Mouse (Mus musculus) cerebellum, adult 9-11 months (tissue): Measurements from ENCODE around the gene Ppp1r9a.

ENCODE experiments used
- DNase-seq: peaks from one replicate; pipeline ENCODE4 v3.0.0; 2022

Gene Ppp1r9a

DNA sequence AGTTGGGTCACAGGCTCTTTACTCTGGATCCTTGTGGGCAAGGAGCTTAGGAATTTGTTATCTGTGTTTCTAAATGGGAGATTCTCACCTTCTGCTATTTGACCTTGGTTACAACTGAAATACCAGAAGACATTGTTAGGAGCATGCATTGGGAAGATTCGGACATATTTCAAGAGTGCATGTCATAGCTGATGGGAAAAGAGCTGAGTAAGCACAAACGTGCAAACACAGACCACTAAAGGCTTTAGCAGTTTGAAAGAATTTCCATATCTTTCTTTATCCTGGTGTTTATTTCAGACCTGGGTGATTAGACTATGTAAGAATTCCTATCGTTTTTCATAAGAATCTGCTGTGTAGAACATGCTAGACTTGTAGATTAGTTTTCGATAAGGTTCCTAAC is 59.5 kb downstream of the Ppp1r9a start:
- no peak for DNase-seq

DNA sequence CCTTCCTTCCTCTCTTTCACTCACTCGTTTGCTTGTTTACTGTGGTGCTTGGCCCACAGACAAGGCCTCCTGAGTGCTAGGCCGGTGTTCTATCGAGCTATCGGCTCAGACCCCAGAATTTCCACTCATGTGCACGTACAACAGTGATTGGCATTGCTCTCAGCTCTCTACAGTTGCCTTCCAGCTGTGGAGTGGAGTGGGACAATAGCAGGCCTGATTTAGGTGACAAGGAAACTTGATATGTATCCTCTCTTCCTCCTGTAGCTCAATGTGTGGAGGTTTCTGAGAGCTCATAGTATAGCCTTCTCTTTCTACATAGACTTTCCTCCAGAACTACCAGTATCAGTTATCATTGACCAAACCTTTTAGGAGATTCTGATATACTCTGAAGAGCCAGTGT is 60.3 kb downstream of the Ppp1r9a start:
- DNase-seq: no peak

DNA sequence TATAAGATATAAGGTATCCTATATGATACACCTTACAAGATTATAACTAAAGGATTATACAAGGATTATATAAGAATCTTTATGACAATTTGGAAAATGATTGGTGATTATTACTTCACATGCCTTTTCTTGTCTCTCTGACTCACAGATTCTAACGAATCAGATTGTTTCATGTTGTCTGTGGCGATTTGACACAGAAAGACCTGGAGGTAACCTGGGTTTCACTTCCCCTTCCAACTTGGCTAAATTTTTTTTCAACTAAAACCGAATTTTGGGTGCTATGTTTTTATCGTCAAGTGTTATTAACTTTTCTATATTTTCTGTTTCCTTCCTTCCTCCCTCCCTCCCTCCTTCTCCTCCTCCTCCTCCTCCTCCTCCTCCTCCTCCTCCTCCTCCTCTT is 64.5 kb downstream of the Ppp1r9a start:
- no peak for DNase-seq

DNA sequence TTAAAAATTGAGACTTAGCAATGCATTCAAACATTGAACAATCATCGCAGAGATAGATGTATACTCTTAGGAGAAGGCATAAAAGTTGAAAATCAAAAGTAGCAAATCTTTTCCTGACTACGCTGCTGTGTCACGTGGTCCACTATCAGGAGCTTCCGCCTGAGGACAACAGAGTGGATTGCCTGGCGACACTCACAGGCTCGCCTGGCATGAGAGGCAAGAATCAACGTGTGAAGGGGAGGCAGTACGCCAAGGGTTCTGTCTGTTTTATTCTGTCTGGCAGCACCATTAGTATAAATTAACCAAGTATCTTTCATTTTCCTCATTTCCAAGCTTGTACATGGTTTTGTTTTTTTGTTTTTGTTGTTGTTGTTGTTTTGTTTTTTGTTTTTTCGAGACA is 68.5 kb downstream of the Ppp1r9a start:
- no peak for DNase-seq

DNA sequence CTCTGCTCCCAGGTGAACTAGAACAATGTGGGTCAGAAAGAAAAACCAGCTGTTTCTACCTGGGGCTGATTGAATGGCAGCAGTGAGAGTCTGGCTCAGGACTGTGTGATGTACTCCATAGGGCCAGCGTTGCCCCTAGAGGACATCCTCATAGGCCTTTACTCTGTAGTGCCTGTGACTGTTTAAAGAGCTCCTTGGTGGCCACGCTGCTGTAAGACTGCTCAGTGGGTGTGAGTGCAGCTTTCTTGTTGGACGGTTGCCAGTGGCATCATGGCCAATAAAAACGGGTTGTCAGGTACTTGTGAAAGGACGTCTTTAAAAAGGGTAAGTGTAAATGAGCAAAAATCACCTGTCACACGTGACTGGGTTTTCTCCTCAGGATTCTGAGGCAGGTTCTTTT is 70.1 kb downstream of the Ppp1r9a start:
- DNase-seq: no peak

DNA sequence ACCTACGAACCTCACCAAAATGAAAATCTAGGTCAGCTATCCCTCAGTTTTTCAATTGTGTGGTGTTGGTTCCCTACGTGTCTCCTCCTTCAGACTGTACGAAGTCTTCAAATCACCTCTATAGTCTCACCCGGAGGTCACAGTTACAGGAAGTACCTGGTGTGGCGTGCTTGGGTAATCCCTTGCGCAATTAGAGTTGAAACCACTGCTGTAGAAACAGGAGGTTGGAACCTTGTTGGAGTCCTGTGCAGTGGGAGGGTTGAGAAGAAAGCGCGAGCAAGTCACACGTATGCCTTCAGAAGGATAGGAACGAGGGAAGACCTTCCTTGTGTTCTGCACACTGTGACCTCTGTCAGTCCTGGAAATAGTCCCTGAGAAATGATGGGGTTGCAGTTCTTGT is 70.6 kb downstream of the Ppp1r9a start:
- DNase-seq: no peak

DNA sequence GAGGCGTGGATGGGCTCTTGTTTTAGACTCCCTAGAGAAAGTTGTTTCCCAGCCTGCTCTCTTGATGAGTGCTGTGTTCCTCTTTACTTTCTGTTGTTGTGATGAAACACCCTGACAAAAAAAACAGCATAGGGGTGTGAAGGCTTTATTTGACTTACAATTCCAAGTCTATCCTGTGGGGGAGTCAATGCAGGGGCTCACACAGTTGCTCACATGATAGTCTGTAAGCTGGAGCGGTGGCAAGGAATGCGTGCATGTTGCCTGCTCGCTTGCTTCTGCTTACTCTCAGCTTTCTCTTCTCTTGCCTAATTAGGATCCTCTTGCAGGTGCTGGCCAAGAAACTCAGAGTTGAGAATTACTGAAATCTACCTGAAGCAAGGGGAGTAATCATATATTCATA is 74.8 kb downstream of the Ppp1r9a start:
- no peak for DNase-seq

DNA sequence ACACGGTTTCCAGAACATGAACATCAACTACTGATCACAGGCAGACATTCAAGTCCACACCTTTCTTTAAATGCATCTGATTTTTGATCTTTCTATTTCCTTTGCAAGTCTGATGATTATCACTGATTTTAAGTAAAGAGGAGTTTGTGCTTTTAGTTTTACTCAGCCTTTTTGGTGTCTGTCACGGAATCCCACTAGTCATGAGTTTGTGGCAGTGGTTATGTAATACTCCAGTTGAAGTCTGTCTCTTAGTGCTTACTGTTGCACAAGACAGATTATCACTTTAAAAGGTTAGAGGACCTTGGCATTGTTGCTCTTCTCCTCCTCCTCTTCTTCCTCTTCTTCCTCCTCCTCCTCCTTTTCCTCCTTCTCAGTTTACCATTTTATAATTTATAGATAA is 75.5 kb downstream of the Ppp1r9a start:
- no peak for DNase-seq

DNA sequence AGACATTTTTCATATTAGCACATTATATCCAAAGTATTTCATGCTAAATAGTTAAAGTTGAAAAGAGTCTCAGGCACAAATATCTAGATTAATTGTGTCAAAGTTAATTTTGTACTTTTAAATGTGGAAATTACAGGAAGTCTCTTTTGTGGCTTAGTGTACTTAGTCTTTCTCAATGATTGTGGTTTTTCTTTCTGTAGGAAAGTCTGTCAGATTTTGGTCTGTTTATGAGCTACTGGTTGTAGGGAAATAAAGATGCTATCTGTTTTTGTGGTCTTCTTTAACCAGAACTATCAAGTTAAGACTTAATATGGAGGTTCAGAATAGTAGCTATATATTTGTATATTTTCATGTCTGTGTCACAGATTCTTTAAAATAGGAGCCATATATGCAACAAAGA is 76.2 kb downstream of the Ppp1r9a start:
- DNase-seq: no peak

DNA sequence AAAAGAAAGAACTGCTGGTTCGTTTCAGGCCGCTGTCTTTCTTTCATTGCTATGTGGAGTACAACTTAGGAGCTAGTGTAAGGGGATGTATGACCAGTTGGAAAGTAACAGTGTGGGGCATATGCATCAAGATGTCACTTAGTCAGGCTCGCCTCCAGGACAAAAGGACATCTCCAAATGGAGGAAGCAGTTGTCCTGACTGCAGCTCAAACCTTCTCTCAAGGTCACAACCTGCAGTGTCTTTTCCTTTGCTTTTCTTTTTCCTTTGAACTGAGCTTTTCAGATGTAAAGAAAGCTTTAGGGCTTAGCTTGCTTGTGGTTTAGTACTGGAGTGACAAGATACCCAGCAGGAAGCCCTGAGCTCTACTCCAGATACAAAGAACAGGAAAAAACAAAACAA is 77.4 kb downstream of the Ppp1r9a start:
- DNase-seq: no peak

DNA sequence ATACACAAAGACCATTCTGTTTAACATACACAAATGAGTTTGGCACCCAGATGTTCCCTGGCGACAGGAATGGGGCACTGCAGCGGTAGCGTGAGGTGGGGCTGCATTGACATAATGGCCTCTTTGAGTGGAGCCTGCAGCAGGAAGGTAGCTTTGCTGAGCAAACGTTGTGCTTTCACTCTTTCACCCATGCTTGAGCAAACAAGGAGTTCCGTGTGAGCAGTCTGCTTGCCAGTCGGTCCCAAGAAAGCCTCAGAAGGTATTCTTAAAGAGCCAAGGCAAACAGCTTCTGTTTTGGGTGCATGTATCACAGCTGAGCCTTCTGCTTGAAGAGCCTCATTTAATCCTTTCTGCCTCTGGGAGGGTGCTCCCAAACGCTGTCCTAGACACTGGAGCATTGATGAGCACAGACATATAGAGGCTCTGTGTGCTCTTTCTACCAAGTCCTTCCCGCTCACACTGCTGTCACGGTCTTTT is 80.0 kb downstream of the Ppp1r9a start:
- DNase-seq: no peak

DNA sequence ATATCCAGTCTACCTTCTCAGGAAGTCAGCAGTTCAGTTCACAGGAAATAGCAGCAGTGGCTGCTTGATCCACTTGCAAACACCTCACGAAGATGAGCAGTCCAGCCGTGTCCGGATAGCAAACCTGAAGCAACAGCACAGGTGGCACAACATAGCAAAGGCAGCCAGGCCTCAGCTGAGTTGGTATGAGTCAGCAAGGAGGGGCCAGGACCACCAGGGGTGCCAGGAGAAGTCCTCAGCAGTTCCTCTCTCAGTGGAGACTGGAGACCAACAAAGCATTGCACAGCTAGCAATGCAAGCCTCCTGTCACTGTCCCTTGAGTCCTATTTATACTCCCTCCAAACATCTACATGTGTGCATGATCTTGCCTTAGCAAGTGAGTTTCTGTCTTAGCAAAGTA is 83.0 kb downstream of the Ppp1r9a start:
- DNase-seq: no peak

DNA sequence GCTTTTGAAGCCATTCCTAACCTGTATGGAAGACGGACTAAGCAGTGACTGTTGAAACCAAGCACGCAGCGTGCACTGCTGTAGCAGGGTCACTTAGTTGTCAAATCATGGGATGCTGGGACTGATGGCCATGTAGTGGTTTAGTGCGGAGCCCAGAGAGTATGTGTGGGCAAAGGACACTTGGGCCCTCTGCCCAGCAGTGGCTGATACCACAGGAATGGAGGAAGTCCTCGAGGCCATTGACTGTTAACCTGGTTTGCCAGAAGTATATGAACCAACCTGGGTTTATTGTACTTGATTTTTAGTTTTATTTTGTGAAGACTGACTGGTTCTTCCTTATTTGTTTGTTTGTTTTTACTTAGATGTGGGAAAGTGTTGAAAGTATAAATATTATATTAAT is 84.4 kb downstream of the Ppp1r9a start:
- DNase-seq: no peak

DNA sequence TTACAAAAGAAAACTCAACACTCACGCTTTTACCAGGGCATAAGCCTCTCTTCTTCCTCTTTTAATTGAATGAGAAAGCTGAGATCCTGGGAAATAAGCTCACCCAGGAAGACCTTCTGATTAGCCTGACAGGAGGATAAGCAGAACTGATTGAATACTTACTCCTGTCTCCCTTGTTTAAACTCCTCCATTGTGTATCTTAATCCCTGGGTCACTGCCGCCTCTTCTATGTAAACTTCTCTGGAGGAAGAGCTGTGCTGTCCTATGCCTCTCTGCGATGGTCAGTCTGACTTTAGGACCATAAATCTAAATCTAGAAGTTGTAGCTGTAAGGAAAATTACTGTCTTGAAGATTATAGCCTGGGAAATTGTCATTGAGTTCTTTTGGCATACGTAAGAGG is 86.0 kb downstream of the Ppp1r9a start:
- no peak for DNase-seq

DNA sequence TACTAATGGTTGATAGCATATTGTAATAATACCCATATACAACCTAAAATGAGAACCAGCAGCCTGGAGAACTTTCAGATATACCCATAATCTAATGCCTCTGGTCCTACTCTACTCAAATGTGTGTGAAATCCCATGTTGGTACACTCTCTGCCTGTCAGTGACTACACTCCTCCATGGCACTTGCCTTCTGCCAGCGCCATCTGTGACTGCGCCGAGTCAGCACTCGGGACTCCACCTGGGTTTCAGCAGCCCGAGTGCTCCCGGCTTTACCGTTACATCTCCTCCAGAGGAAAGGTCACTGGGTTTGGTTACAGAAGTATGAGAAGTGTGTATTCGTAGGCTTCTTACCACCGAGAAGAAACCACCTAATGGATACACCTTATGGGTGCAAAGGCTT is 89.6 kb downstream of the Ppp1r9a start:
- DNase-seq: no peak

DNA sequence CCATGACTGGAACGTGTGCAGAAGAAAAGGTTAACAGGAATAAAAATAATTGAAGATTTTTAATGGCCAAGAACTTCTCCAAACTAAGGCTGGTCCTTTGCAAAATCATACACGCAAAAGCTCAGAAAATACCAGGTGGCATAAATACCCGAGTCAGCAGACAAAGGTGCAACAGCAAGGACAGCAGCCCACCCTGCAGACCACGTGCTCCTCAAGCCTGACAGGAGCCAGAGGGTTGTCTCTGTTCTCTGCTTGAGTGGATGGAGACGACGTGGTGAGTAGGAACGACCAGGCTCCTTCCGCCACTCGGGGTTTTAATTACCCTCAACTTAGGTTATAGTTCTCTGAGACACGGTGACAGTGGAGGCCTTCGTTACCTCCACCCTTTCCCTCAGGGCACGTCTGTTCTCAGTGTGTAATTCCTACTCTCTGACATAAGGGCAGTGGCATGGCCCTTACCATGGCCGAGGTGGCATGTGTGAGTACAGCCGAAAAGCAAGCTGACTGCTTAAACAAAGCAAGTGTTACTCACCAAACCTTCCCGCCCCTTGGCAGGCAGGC is 91.0 kb downstream of the Ppp1r9a start:
- DNase-seq: no peak

DNA sequence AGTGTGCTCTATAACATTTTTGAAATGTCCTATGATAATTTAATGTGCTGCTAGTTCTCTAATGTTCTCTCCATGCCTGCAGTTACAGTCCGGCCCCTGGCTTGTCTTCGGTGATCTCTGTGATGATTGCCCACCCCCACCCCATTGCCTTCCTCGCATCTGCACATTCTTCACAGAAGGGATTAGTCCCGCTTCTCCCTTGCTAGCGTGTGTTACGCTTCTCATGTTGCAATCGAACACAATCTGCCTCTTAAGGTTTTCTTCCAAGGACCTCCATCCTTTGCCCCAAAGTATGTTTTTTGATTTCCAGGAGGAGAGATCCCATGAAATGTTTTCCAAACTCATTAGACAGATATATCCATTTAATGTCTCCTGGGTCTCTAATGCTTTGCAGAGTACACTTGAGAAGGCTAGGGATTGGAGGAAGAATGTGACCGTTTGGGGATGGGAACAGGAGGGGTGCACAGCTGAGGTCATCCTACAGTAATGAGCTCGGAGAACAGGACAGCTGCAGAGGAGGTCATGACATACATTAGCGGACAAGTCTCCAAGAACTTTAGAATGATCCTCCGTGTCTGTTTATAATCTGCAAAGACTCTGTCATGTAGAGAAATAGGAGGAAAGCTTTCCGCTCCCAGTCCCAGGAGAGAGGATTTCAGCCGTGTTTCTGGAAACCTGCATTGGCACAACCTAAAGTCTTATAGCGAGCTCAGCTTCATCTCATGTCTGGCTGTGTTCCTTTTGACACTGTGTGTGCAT is 91.6 kb downstream of the Ppp1r9a start:
- no peak for DNase-seq

DNA sequence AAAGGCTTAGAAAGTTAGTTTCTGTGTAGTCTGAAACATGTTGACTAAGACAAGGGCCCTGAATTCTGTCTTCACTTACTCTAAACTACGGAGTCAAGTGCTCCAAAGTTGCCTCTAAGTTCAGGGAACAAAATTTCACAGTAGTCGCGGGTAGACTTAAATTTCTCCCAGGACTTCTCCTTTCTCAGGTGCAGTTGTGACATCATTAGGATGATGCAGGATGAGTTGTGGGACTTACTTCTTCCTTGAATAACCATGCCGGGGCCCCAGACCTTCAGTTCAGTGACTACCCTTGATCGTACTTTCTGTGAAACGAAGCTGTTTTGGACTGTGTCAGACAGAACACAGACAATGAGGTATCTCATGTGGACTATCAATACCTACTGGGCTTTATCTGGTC is 94.9 kb downstream of the Ppp1r9a start:
- no peak for DNase-seq

DNA sequence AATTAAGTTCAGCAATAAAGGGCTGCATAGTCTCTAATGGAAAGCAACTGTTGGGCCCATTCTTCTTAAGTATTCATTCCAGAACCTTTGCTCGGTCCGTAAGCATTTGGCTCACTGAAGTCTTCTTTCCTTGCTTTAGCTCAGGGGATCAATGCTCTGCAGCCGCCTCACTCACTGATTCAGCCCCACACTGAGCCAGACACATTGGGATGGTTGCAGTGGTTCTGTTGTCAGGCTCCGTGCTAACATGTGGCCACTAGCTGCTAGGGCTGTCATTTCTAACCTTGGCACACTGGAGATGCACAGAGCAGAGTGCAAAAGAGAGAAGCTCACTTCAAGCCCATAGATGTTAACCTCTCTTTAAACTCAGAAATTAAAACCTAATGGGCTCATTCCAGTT is 96.2 kb downstream of the Ppp1r9a start:
- no peak for DNase-seq

DNA sequence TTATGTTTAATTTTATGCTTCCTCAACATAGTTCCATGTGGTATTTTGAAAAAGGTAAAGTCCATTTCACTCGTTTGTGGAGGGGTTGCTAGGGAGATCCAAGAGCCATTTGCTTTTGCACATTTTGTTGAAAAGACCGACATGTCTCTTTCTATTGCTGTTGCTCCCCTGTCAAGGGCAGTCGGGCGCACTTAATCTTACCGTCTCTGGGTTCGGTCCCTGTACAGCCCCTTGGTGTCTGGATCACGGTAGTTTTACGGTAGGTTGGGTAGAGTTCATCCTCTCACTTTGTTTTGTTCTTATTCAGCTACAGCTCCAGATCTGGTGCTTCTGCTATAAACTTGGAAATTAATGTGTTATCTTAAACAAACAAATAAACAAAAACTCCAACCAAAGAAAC is 98.1 kb downstream of the Ppp1r9a start:
- DNase-seq: no peak

DNA sequence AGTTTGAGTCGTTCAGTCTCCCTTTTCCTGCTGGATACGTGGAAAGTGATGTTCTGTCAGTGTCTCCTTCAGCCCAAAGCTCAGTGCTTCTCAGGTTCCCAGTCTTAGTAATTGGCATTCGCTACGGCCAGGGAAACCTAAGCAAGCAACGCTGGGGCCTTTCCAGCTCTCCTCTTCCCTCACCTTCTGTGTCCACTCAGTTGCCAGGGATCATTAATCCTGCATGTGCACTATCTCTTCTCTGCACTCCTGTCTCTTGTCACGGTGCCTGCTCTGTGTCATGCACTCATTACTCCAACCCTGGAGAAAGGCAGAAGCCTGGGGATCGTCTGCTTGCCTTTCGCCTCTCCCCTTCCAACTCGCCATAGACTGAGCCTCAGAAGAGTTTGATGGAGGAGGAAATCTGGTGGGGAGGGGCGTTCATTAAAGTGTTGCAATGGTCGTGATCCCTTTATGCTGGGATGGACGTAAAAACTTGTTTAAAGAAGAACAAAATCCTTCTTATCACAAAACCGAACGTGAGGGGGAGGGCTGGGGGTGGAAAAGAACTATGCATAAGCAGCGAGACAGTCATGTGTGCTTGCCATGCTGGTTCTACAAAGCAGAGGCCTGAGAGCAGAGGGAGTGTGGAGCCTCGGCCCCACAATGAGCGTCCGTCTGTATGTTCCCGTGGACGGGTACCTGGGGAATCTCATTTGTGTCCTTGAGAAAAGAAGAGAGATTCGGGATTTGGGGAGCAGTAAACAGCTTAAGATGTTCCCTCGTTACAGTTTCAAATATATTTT is 103.0 kb downstream of the Ppp1r9a start:
- DNase-seq: peak; percentile 89

DNA sequence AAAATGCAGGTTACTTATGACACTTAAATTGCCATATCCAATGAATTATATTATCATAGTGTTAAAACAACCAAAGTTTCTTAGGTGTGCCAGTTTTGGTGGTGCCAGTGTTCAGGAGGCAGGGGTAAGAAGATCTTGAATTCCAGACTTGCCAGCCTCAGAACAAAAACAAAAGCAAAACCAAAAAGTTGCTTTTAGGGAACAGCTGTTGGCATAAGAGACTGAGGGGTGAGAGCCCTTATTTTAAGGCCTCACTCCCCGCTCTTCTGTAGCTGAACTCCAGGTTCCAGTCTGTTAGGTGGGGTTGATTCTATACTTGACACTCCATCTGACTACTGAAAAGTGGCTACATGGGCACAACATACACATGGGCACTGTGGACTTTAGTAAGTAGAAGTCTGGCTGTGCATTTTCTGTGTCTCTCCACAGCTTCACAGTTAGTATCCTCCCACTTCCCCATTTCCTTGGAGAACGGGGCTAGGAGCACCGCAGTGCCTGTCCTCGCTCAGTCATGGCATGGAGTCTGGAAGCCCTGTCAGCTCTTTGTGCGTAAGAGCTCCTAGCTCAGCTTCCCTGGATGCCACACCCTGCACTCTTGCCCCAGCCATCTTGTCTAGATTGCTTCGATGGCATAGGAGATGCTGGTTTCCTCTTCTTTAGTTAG is 103.7 kb downstream of the Ppp1r9a start:
- no peak for DNase-seq

DNA sequence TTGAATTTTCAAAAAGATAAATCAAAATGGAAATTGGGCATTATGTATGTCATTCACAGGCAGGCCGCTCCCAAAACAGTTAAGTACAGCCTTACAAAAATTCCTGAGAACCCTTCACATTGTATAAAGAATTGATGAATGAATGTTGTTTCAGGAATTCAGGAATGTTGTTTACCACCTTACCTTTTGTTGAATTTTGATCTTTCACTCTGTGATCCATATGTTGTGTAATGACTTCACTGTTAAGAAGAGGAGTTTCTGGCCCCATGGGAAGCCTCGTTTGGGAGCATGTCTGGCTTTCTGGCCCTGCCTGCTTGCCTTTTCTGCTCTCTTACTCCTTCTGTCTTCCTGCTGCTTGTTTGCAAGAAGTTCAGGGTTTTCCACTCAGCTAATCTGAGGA is 105.4 kb downstream of the Ppp1r9a start:
- no peak for DNase-seq

DNA sequence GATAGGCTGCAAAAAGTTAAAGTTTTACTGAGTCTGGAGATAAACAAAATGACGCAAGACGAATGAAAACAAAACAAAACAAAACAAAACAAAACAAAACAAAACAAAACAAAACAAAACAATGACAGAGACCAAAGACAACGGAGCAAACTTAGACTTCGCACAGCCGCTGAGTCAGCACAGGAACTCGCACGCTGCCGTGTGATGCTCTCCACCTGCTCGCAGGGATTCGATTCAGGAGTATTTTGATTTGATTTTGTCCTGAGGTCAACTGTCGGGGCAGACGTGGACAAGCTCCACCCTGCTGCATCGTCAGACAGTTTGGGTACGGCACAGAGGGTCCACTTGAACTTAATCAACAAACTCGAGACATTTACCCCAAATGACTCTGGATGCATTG is 105.9 kb downstream of the Ppp1r9a start:
- no peak for DNase-seq
